Mouse (Mus musculus): ENCODE results near the gene Mypn. TPM values are rescaled to one million over a fixed set of nuclear protein-coding genes. Genes with fewer than 3 reads are reported as not detected.

The Mypn gene
- 0.55 and 0.78 TPM in 2 replicates for polyA plus RNA-seq (2015; fragmentation: Nextera tagmentation; extraction: Ambion mirVana)

DNA sequence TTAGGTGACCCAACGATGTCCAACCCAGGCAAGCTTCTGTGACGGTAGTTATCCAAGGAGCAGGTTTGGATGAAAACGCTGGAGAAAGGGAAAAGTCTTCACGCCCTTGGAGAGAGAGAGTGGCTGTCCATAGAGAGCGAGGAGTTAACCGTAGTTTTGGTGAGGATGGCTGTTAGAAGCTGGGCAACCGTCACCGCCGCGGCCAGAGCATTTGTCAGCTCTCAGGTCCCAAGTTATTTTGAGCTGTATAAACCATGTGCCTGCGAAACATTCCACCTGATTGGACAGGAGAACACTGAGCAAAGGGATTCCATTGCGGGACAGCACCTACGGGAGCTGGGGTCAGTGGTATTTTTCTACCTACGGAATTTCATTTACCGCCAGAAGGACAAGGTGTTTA, at the start of gene Mypn:
Mypn (minus strand) TSS at position 225 of the 400 bp plus-strand sequence.
- no peak within 1 kb of the TSS for H3K27ac ChIP-seq (ENCODE audit: low read length)
- H3K36me3 ChIP-seq (ENCODE audit: control insufficient read depth, insufficient read depth, low read length) = no peaks in the 10 kb centered on the region
- no peak within 1 kb of the TSS for H3K4me3 ChIP-seq (ENCODE audit: low read length)
- no peak within 1 kb of the TSS for H3K4me2 ChIP-seq (ENCODE audit: low read depth, low read length)
- no peaks in the 10 kb centered on the region for H3K27me3 ChIP-seq (ENCODE audit: control insufficient read depth, insufficient read depth, low read depth, low read length)
- WGBS = 74% methylated on average over 15 of the region's 15 CpGs
- ATAC-seq (ENCODE audit: low read depth) = no peak
- H3K9me3 ChIP-seq (ENCODE audit: control insufficient read depth, low read length) = no peaks in the 10 kb centered on the region
- no peaks in the 10 kb centered on the region for H3K4me1 ChIP-seq (replicated peaks; ENCODE audit: control insufficient read depth, insufficient read depth, low read length)
- H3K9ac ChIP-seq (ENCODE audit: low read length) = no peak within 1 kb of the TSS

DNA sequence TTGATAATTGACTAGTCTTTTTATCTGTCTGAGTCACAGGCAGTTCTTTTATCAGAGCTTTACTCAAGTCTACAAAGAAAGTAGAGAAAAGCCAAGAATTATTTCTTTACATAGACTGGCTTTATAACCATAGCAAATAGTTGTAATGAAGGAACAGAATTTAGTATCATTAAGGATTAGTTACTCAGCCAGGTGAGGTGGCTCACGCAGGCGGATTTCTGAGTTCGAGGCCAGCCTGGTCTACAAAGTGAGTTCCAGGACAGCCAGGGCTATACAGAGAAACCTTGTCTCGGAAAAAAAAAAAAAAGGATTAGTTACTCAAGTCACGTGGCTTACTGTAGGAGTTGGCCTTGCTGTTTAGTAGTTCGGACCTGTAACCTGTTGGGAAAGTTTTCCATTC, 44.7 kb upstream of the Mypn start:
- H3K4me3 ChIP-seq (ENCODE audit: low read length) = no peak overlapping the region
- no peak overlapping the region for H3K9ac ChIP-seq (ENCODE audit: low read length)
- ATAC-seq (ENCODE audit: low read depth) = no peak
- no peaks in the 10 kb centered on the region for H3K27me3 ChIP-seq (ENCODE audit: control insufficient read depth, insufficient read depth, low read depth, low read length)
- 91% methylated on average over 6 of the region's 6 CpGs for WGBS
- peaks cover 4% of the 10 kb centered on the region; the same call in 1 of the 2 replicates for H3K36me3 ChIP-seq (ENCODE audit: control insufficient read depth, insufficient read depth, low read length)
- no peaks in the 10 kb centered on the region for H3K9me3 ChIP-seq (ENCODE audit: control insufficient read depth, low read length)
- no peak overlapping the region for H3K4me2 ChIP-seq (ENCODE audit: low read depth, low read length)
- no peaks in the 10 kb centered on the region for H3K4me1 ChIP-seq (replicated peaks; ENCODE audit: control insufficient read depth, insufficient read depth, low read length)
- H3K27ac ChIP-seq (ENCODE audit: low read length) = no peak overlapping the region

DNA sequence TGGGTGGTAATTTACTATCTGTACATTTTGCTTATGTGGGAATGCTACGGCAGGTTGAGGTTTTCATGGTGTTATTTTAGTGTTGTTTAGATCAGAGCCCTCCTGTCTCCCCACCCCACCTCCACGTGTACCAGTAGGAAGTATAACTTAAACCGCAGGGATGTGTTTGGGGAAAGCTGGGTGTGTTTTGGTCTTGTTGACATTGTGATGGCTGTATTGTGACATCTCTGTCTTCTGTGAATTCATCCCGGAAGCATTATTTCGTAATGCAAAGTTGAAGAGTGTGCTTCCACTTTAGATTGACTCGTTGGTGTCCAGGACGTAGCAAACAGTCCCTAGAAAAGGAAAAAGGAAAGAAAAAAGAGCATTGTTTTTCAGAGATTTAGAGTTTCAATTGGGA, 43.7 kb upstream of the Mypn start:
- H3K9me3 ChIP-seq (ENCODE audit: control insufficient read depth, low read length) = no peaks in the 10 kb centered on the region
- H3K27me3 ChIP-seq (ENCODE audit: control insufficient read depth, insufficient read depth, low read depth, low read length) = no peaks in the 10 kb centered on the region
- no peak overlapping the region for H3K9ac ChIP-seq (ENCODE audit: low read length)
- no peak for ATAC-seq (ENCODE audit: low read depth)
- peaks cover 6% of the 10 kb centered on the region for H3K4me1 ChIP-seq (replicated peaks; ENCODE audit: control insufficient read depth, insufficient read depth, low read length)
- H3K27ac ChIP-seq (ENCODE audit: low read length) = no peak overlapping the region
- WGBS = 63% methylated on average over 7 of the region's 7 CpGs
- H3K4me3 ChIP-seq (ENCODE audit: low read length) = no peak overlapping the region
- peaks cover 4% of the 10 kb centered on the region; the same call in 1 of the 2 replicates for H3K36me3 ChIP-seq (ENCODE audit: control insufficient read depth, insufficient read depth, low read length)
- no peak overlapping the region for H3K4me2 ChIP-seq (ENCODE audit: low read depth, low read length)

DNA sequence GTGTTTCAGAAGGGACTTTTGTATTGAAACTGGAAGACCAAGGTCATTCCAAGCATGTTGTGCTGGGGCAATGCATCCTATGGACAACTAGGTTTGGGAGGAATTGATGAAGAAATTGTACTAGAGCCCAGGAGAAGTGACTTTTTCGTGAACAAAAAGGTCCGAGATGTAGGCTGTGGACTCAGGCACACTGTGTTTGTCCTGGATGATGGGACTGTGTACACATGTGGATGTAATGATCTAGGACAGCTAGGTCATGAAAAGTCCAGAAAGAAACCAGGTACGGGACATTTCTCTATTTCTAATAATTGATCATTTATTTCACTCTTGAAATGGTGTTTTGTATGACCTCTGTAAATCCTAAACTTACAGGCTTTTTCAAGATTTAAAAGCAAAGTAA, 42.1 kb upstream of the Mypn start:
- WGBS = 89% methylated on average over 3 of the region's 3 CpGs
- Histone ChIP-seq H3K4me3 (ENCODE audit: low read length) (no peak overlapping the region), H3K27ac (ENCODE audit: low read length) (no peak overlapping the region), H3K27me3 (ENCODE audit: control insufficient read depth, insufficient read depth, low read depth, low read length) (no peaks in the 10 kb centered on the region), H3K36me3 (ENCODE audit: control insufficient read depth, insufficient read depth, low read length) (peaks cover 4% of the 10 kb centered on the region; the same call in 1 of the 2 replicates), H3K4me2 (ENCODE audit: low read depth, low read length) (no peak overlapping the region), H3K4me1 (replicated peaks; ENCODE audit: control insufficient read depth, insufficient read depth, low read length) (peaks cover 7% of the 10 kb centered on the region), H3K9ac (ENCODE audit: low read length) (no peak overlapping the region), H3K9me3 (ENCODE audit: control insufficient read depth, low read length) (no peaks in the 10 kb centered on the region)
- ATAC-seq (ENCODE audit: low read depth) = no peak

DNA sequence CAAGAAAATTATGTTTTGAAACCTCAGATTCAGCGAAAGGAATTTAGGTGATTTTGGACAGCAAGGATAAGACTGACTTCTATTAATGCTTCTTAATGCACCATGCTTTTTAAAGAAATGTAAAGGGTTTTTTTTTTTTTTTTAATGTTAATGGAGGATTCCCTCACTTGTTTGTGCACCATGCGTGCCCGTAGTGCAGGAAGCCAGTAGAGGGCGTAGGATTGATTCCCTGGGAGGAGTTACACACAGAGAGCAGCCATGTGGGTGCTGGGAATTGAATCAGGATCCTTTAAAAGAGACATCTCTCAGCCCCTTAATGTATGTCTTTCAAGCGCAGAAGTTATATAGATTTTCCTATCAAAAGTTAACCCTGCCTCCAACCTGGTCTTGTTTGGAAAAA, 41.0 kb upstream of the Mypn start:
- Histone ChIP-seq H3K9me3 (ENCODE audit: control insufficient read depth, low read length) (no peaks in the 10 kb centered on the region), H3K27ac (ENCODE audit: low read length) (peak overlapping the region; percentile 96), H3K36me3 (ENCODE audit: control insufficient read depth, insufficient read depth, low read length) (no peaks in the 10 kb centered on the region), H3K4me2 (ENCODE audit: low read depth, low read length) (peak overlapping the region; percentile 60), H3K4me3 (ENCODE audit: low read length) (peak overlapping the region; percentile 86), H3K9ac (ENCODE audit: low read length) (peak overlapping the region; percentile 95), H3K27me3 (ENCODE audit: control insufficient read depth, insufficient read depth, low read depth, low read length) (no peaks in the 10 kb centered on the region), H3K4me1 (replicated peaks; ENCODE audit: control insufficient read depth, insufficient read depth, low read length) (peaks cover 7% of the 10 kb centered on the region)
- no peak for ATAC-seq (ENCODE audit: low read depth)
- 12% methylated on average over 5 of the region's 5 CpGs for WGBS

DNA sequence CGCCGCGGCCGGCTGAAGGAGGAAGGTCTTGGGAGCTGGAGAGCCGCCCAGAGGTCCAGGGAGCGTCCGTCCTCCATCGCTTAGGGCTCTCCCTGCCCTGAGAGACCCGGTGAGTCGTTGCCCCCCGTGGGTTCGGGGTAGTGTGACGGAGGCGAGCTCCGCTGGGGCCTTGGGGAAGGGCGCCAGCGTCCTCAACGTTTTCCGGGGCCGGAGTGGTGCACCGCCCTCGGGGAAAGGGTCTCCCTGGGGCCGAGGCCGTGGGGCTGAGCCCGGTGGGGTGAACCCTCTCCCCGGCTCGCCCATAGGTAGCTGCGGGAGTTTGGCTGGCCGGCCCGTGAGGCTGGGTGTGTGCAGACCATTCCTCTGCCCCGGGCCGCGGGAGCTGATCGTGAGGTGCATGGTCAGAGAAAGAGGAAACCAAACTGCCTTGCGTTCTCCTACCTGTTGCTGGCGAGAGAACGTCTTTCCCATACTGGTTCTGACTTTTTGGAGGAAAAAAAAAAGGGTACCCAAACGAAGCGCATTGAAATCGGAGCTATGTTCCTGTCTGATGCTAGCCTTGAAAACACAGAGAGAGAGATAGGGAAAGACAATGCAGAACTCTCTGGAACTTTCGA, 40.4 kb upstream of the Mypn start:
- Histone ChIP-seq H3K4me3 (ENCODE audit: low read length) (peak overlapping the region; percentile 86), H3K4me2 (ENCODE audit: low read depth, low read length) (peak overlapping the region; percentile 60), H3K9me3 (ENCODE audit: control insufficient read depth, low read length) (no peaks in the 10 kb centered on the region), H3K36me3 (ENCODE audit: control insufficient read depth, insufficient read depth, low read length) (no peaks in the 10 kb centered on the region), H3K9ac (ENCODE audit: low read length) (peak overlapping the region; percentile 95), H3K27me3 (ENCODE audit: control insufficient read depth, insufficient read depth, low read depth, low read length) (no peaks in the 10 kb centered on the region), H3K4me1 (replicated peaks; ENCODE audit: control insufficient read depth, insufficient read depth, low read length) (peaks cover 7% of the 10 kb centered on the region), H3K27ac (ENCODE audit: low read length) (peak overlapping the region; percentile 96)
- ATAC-seq (ENCODE audit: low read depth) = peak; percentile 80
- under 1% methylated on average over 40 of the region's 41 CpGs for WGBS

DNA sequence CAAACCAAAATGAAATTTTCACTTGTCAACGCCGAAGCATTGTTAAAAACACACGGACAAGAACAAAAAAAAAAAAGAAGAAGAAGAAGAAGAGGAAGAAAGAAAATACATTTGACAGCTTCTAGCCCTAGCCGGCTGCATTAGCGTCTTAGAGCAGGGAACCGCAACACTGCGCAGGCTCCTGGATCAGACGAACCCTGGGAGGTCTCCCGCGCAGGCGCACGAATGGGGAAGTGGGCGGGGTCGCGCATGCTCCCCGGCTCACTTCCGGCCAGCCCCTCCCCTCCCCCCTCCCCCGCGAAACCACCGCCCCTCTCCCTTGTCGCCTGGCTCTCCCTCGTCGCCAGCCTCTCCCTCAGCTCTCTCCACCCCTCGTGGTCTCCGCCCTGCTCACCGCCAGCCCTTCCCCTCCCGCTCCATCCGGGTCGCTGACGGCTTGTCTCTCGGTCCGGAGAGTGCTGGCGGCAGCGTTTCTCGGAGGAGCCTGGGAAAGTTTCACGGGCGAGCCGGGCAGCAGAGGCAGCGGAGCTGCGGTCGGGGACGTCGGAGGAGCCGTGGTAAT, 39.8 kb upstream of the Mypn start, which contains the start of gene Herc4:
Herc4 (plus strand) TSS at position 318 of the 562 bp plus-strand sequence.
- no peaks in the 10 kb centered on the region for H3K36me3 ChIP-seq (ENCODE audit: control insufficient read depth, insufficient read depth, low read length)
- H3K27ac ChIP-seq (ENCODE audit: low read length) = peak within 1 kb of the TSS; percentile 96
- WGBS = under 1% methylated on average over 38 of the region's 44 CpGs
- no peaks in the 10 kb centered on the region for H3K27me3 ChIP-seq (ENCODE audit: control insufficient read depth, insufficient read depth, low read depth, low read length)
- H3K4me1 ChIP-seq (replicated peaks; ENCODE audit: control insufficient read depth, insufficient read depth, low read length) = peaks cover 7% of the 10 kb centered on the region
- H3K9ac ChIP-seq (ENCODE audit: low read length) = peak within 1 kb of the TSS; percentile 95
- peak; percentile 100 for ATAC-seq (ENCODE audit: low read depth)
- peak within 1 kb of the TSS; percentile 79 for H3K4me2 ChIP-seq (ENCODE audit: low read depth, low read length)
- H3K4me3 ChIP-seq (ENCODE audit: low read length) = peak within 1 kb of the TSS; percentile 86
- no peaks in the 10 kb centered on the region for H3K9me3 ChIP-seq (ENCODE audit: control insufficient read depth, low read length)

DNA sequence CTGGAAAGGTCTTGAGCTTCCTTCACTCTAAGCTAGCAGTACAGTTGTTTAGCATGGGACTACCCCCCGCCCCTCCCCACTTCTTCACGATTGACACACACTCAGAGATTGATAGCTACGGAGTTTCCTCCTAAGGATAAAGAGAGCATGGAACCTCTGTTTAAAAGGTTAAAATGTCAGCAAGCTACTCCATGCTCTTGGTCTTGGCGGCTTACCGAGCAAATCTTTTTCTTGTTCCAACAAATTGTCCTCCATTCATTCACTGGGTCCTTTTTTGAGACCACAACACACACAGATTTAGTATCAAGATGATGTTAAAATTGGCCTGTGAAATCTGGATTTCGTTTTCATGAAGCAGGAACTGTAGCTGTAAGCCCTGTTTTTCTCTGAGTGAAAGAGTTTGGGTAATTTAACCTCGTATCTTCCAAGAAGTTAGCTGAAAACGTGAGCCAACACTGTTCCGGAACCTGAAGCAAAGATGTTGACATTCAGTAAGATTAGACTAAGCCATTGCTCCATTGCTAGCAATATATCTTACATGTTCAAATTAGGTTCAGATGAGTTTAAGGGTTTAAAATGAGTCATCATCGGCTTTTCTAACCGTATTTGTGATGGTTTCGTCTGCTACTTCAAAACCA, 39.2 kb upstream of the Mypn start:
- Histone ChIP-seq H3K27ac (ENCODE audit: low read length) (0 out of 2 replicates have a peak overlapping the region, but pooled peaks have one; percentile 8), H3K4me3 (ENCODE audit: low read length) (peak overlapping the region; percentile 86), H3K9ac (ENCODE audit: low read length) (peak overlapping the region; percentile 57), H3K4me2 (ENCODE audit: low read depth, low read length) (peak overlapping the region; percentile 79), H3K4me1 (replicated peaks; ENCODE audit: control insufficient read depth, insufficient read depth, low read length) (peaks cover 7% of the 10 kb centered on the region), H3K36me3 (ENCODE audit: control insufficient read depth, insufficient read depth, low read length) (no peaks in the 10 kb centered on the region), H3K27me3 (ENCODE audit: control insufficient read depth, insufficient read depth, low read depth, low read length) (no peaks in the 10 kb centered on the region), H3K9me3 (ENCODE audit: control insufficient read depth, low read length) (no peaks in the 10 kb centered on the region)
- 18% methylated on average over 12 of the region's 12 CpGs for WGBS
- ATAC-seq (ENCODE audit: low read depth) = no peak

DNA sequence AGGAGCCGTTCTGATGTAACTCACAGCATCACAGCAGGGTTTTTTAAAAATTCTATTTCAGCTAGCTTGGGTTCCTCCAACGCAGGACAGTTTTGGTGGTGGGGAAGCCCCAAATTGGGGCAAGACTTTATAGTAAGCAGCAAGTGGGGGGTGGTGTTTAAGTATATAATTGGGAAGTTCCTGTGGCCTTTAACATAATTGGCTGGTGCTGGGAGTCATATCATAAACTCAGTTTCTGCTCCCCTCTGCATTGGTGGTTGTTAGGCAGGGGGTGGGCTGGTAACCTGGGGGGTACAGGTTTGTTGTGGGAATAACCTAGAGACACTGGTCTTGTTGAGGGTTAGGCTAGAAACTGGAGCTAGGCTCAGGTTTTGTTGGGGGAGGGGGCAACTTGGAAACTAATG, 37.1 kb upstream of the Mypn start:
- Histone ChIP-seq H3K9ac (ENCODE audit: low read length) (no peak overlapping the region), H3K4me3 (ENCODE audit: low read length) (no peak overlapping the region), H3K4me2 (ENCODE audit: low read depth, low read length) (no peak overlapping the region), H3K27ac (ENCODE audit: low read length) (no peak overlapping the region), H3K4me1 (replicated peaks; ENCODE audit: control insufficient read depth, insufficient read depth, low read length) (peaks cover 7% of the 10 kb centered on the region), H3K27me3 (ENCODE audit: control insufficient read depth, insufficient read depth, low read depth, low read length) (no peaks in the 10 kb centered on the region), H3K9me3 (ENCODE audit: control insufficient read depth, low read length) (no peaks in the 10 kb centered on the region), H3K36me3 (ENCODE audit: control insufficient read depth, insufficient read depth, low read length) (no peaks in the 10 kb centered on the region)
- ATAC-seq (ENCODE audit: low read depth) = no peak
- WGBS = 63% methylated on average over 2 of the region's 2 CpGs

All from lung, embryonic 16.5 days (tissue).